In genomic region chr15:74179971-74180370, GRCm38 (mm10) we compare ENCODE assay signal across 11 mouse cellular contexts.
A peak's percentile ranks its signal among the peaks of the same experiment; 100 is the strongest.
DNase-seq lines count a peak whose midpoint lies in the region; ATAC-seq and TF ChIP-seq lines count a peak whose summit lies in the region.
"Had no signal": no experiment of that assay in that cellular context is flagged by ENCODE, and none has a peak within 500 bp of the region (broad histone marks: within the 10 kb centered on the region; RNA-seq: fewer than 3 reads in every experiment).

No protein-coding gene starts in this region.

- no peak for DNase-seq in cerebellum, adult 2 months
- no peak for DNase-seq in cerebellum, postnatal 36 days
- peak in 1 of 2 experiments; percentile 37 for DNase-seq in layer of hippocampus, adult 2 months (ENCODE audit: low spot score in 2 of 2)
- no peak for DNase-seq in layer of hippocampus, adult 9-10 months (ENCODE audit: low spot score)
- DNase-seq in 3T3-L1 (ENCODE audit: low read depth, low spot score) = peak; percentile 10
- DNase-seq in adrenal gland, postnatal 36 days = peak; percentile 30 to 50
- DNase-seq in spleen, postnatal 10 days (ENCODE audit: low spot score in 2 of 2) = no peak
- DNase-seq: heart, adult 11 months; lung, adult 18-20 months had no signal

- H3K27me3 ChIP-seq in cerebellum, adult 2 months (ENCODE audit: control insufficient read depth, insufficient read depth, low read length) = no peaks in the 10 kb centered on the region

- H3K27ac ChIP-seq in cerebellum, adult 2 months (ENCODE audit: insufficient read depth, low read length) = no peak overlapping the region
- H3K27ac ChIP-seq in layer of hippocampus, adult 2 months = no peak overlapping the region

- no peaks in the 10 kb centered on the region for H3K4me1 ChIP-seq in cerebellum, adult 2 months (ENCODE audit: control insufficient read depth, insufficient read depth, low read length)

- H3K4me3 ChIP-seq in cerebellum, adult 2 months (replicated peaks; ENCODE audit: insufficient read depth, low read depth, low read length) = no peak overlapping the region
- no peak overlapping the region for H3K4me3 ChIP-seq in layer of hippocampus, adult 2 months
- H3K4me3 ChIP-seq: forebrain, embryonic 10.5 days had no signal

- 48% methylated on average over 6 of the region's 6 CpGs for WGBS in cerebellum, adult 2 months

- no peak for TF ChIP-seq POLR2A in cerebellum, adult 2 months (IDR thresholded peaks at IDR 0.05; ENCODE audit: borderline replicate concordance, insufficient read depth, low read length)

- no peak for ATAC-seq in megakaryocyte progenitor cell, adult 5-6 weeks (replicated peaks; ENCODE audit: poor library complexity)

- peak; percentile 37; the same call in 1 of the 2 replicates for TF ChIP-seq CTCF in cerebellum, adult 2 months (IDR thresholded peaks at IDR 0.05; ENCODE audit: borderline replicate concordance, insufficient read depth, low read depth, low read length)
- TF ChIP-seq CTCF in layer of hippocampus, adult 2 months (conservative IDR thresholded peaks at IDR 0.05) = peak; percentile 78

Comparison
In these comparisons a context has a peak if more than half of its experiments do, and no peak if none do; other contexts are left out.
1. DNase-seq: peak in 3T3-L1 (single experiment) and adrenal gland, postnatal 36 days (2 of 2); none in cerebellum, adult 2 months (0 of 2), cerebellum, postnatal 36 days (0 of 2), layer of hippocampus, adult 9-10 months (single experiment) and spleen, postnatal 10 days (0 of 2).